Mouse (Mus musculus) left cerebral cortex, adult 18-20 months (tissue): ENCODE results near the gene Crisp3. TPM values are rescaled to one million over a fixed set of nuclear protein-coding genes. Genes with fewer than 3 reads are reported as not detected.
"Not testable (repeated sequence)": the region's sequence is repeated elsewhere in the genome, so short reads cannot be mapped to it uniquely, and the experiment has no call there.

ENCODE experiments used
- DNase-seq, 2 experiments: peaks; one replicate each; pipeline ENCODE4 v3.0.0; 2021 to 2022; ENCODE audit warnings: low spot score in 2 of 2, mixed read lengths in 1 of 2
- long read RNA-seq, 2 experiments: library from polyadenylated mRNA; stranded (forward); transcript quantifications; one replicate each; pipeline ENCODE4 v2.0.0; 2021
- total RNA-seq, 2 experiments: library from RNA; stranded (reverse); gene quantifications; 2 replicates each; pipeline ENCODE4 v1.2.3; 2021

Gene Crisp3
- not detected for total RNA-seq
- long read RNA-seq, experiment 1 = 0 reads
- long read RNA-seq, experiment 2 = 0 reads

- no peak for DNase-seq
These were observed at the start of gene Crisp3 for GRCm38 (mm10) chr17:40242135-40242534. Crisp3 (minus strand) TSS chr17:40242288.

- no peak for DNase-seq
These were observed 43.3 kb upstream of the Crisp3 start for GRCm38 (mm10) chr17:40285435-40285834.

- DNase-seq = no peak
These were observed 33.4 kb upstream of the Crisp3 start for GRCm38 (mm10) chr17:40275519-40275918.

GRCm38 (mm10) chr17:40274906-40275470 is 32.9 kb upstream of the Crisp3 start:
- DNase-seq = no peak

GRCm38 (mm10) chr17:40252487-40252886 is 10.4 kb upstream of the Crisp3 start:
- DNase-seq = no peak

- DNase-seq = no peak
These were observed 33.5 kb downstream of the Crisp3 start, which contains the start of gene Pgk2 for GRCm38 (mm10) chr17:40208540-40208939. Pgk2 (minus strand) TSS chr17:40208640.

- DNase-seq = not testable (repeated sequence)
These were observed 40.3 kb downstream of the Crisp3 start for GRCm38 (mm10) chr17:40201803-40202202.

GRCm38 (mm10) chr17:40190192-40190591 is 51.9 kb downstream of the Crisp3 start:
- DNase-seq = not testable (repeated sequence)

Other genes starting within 250 kb of the Crisp3 start
- gene AC192777.2, start 146.8 kb downstream of the Crisp3 start, total RNA-seq = not detected
- gene Pgk2, start 33.6 kb downstream of the Crisp3 start, total RNA-seq = not detected
- not detected for gene Crisp1, start 76.9 kb upstream of the Crisp3 start, total RNA-seq